Comparison of ENCODE assay signal across 27 mouse cellular contexts in genomic region chr6:136291424-136291823, GRCm38 (mm10). TPM values are rescaled to one million over a fixed set of nuclear protein-coding genes. Genes with fewer than 3 reads are reported as not detected.
DNase-seq lines count a peak whose midpoint lies in the region; ATAC-seq and TF ChIP-seq lines count a peak whose summit lies in the region.
"Had no signal": no experiment of that assay in that cellular context is flagged by ENCODE, and none has a peak within 500 bp of the region (broad histone marks: within the 10 kb centered on the region; RNA-seq: fewer than 3 reads in every experiment).

No protein-coding gene starts in this region.

- peak overlapping the region; percentile 82 for H3K27ac ChIP-seq in lung, embryonic 15.5 days
- no peak overlapping the region for H3K27ac ChIP-seq in lung, postnatal 0 days (ENCODE audit: low read length)
- H3K27ac ChIP-seq: embryonic facial prominence, embryonic 10.5 days; embryonic facial prominence, embryonic 12.5 days; forebrain, embryonic 13.5 days; forebrain, embryonic 15.5 days had no signal

- H3K27me3 ChIP-seq in lung, embryonic 15.5 days: no peaks in the 10 kb centered on the region
- H3K27me3 ChIP-seq in lung, postnatal 0 days (replicated peaks; ENCODE audit: insufficient read depth, low read length): no peaks in the 10 kb centered on the region
- H3K27me3 ChIP-seq: embryonic facial prominence, embryonic 12.5 days; forebrain, embryonic 13.5 days; forebrain, embryonic 15.5 days; Patski had no signal

- intact Hi-C loops in heart, postnatal 10 days (cut with DNase I): no loop called here

- H3K4me2 ChIP-seq in lung, embryonic 15.5 days: no peak overlapping the region
- H3K4me2 ChIP-seq in lung, postnatal 0 days (replicated peaks; ENCODE audit: low read depth, low read length): no peak overlapping the region
- H3K4me2 ChIP-seq: embryonic facial prominence, embryonic 12.5 days; forebrain, embryonic 13.5 days; forebrain, embryonic 15.5 days had no signal

- TF ChIP-seq EP300 in lung, postnatal 0 days (IDR thresholded peaks at IDR 0.05): no peak

- DNase-seq in heart, adult 11 months: peak; percentile 71
- no peak for DNase-seq in heart, postnatal 10 days
- no peak for DNase-seq in lung, postnatal 4 days
- no peak for DNase-seq in lung, postnatal 0 days (ENCODE audit: low spot score)
- DNase-seq in lung, postnatal 14 days: no peak
- DNase-seq: adrenal gland, adult 8-10 months; adrenal gland, postnatal 14 days; adrenal gland, postnatal 36 days; B cell, adult 2 months; cerebellum, adult 11-12 months; cerebellum, adult 2 months; cerebellum, adult 9-10 months; cerebellum, postnatal 10 days; cerebellum, postnatal 25 days had no signal

- no peak for ATAC-seq in lung, embryonic 15.5 days (ENCODE audit: borderline replicate concordance, extremely low read depth, low FRiP score, low TSS enrichment)
- peak; percentile 32; the same call in 1 of the 2 replicates for ATAC-seq in lung, postnatal 0 days
- ATAC-seq: activated CD4-positive, CD25-positive, alpha-beta regulatory T cell, adult 4 months; CD4-positive, CD25-positive, alpha-beta regulatory T cell, adult 4 months; forebrain, embryonic 13.5 days; forebrain, embryonic 15.5 days; Patski had no signal

- no peak for TF ChIP-seq CTCF in lung, postnatal 0 days (IDR thresholded peaks at IDR 0.05)

- no peak overlapping the region for H3K4me3 ChIP-seq in lung, embryonic 15.5 days
- H3K4me3 ChIP-seq in lung, postnatal 0 days (ENCODE audit: low read depth, low read length): no peak overlapping the region
- H3K4me3 ChIP-seq: embryonic facial prominence, embryonic 10.5 days; embryonic facial prominence, embryonic 12.5 days; forebrain, embryonic 13.5 days; forebrain, embryonic 15.5 days had no signal

- no peaks in the 10 kb centered on the region for H3K4me1 ChIP-seq in lung, embryonic 15.5 days
- no peaks in the 10 kb centered on the region for H3K4me1 ChIP-seq in lung, postnatal 0 days (ENCODE audit: insufficient read depth, low read depth, low read length)
- H3K4me1 ChIP-seq: embryonic facial prominence, embryonic 10.5 days; embryonic facial prominence, embryonic 12.5 days; forebrain, embryonic 13.5 days; forebrain, embryonic 15.5 days had no signal

- H3K9me3 ChIP-seq in lung, embryonic 15.5 days: no peaks in the 10 kb centered on the region
- no peaks in the 10 kb centered on the region for H3K9me3 ChIP-seq in lung, postnatal 0 days (ENCODE audit: low read length)
- H3K9me3 ChIP-seq: embryonic facial prominence, embryonic 10.5 days; embryonic facial prominence, embryonic 12.5 days; forebrain, embryonic 13.5 days; forebrain, embryonic 15.5 days had no signal

- no peaks in the 10 kb centered on the region for H3K36me3 ChIP-seq in lung, embryonic 15.5 days
- no peaks in the 10 kb centered on the region for H3K36me3 ChIP-seq in lung, postnatal 0 days (ENCODE audit: insufficient read depth, low read length)
- H3K36me3 ChIP-seq: embryonic facial prominence, embryonic 10.5 days; embryonic facial prominence, embryonic 12.5 days; forebrain, embryonic 15.5 days; G1E had no signal

- no peak overlapping the region for H3K9ac ChIP-seq in lung, embryonic 15.5 days
- H3K9ac ChIP-seq in lung, postnatal 0 days (replicated peaks; ENCODE audit: low read depth): no peak overlapping the region
- H3K9ac ChIP-seq: embryonic facial prominence, embryonic 12.5 days; forebrain, embryonic 13.5 days; forebrain, embryonic 15.5 days had no signal

- WGBS in lung, embryonic 15.5 days: 68% methylated on average over 3 of the region's 3 CpGs
- 70% methylated on average over 3 of the region's 3 CpGs for WGBS in lung, postnatal 0 days

RNA-seq across cellular contexts. Expression of gene Gm8994, which starts 35.9 kb away (rescaled TPM):
- total RNA-seq in heart, postnatal 10 days (2021): not detected
- not detected in 2 replicates for polyA plus RNA-seq in lung, embryonic 15.5 days (2015; fragmentation: Nextera tagmentation; extraction: Ambion mirVana)
- polyA plus RNA-seq in lung, postnatal 0 days (2015; fragmentation: Nextera tagmentation; extraction: Ambion mirVana): not detected in 2 replicates
- total RNA-seq: adrenal gland, adult 18-20 months; adrenal gland, adult 8-10 months; adrenal gland, postnatal 14 days; adrenal gland, postnatal 36 days; CH12.LX; G1E had no signal
- polyA plus RNA-seq: activated CD4-positive, CD25-positive, alpha-beta regulatory T cell, adult 4 months; CD4-positive, CD25-positive, alpha-beta regulatory T cell, adult 4 months; embryonic facial prominence, embryonic 10.5 days; embryonic facial prominence, embryonic 12.5 days; embryonic facial prominence, embryonic 14.5 days; forebrain, embryonic 11.5 days; forebrain, embryonic 13.5 days; forebrain, embryonic 15.5 days had no signal
